Mouse (Mus musculus) bone marrow macrophage, adult 2 months (primary cell): ENCODE measurements around the gene Sbno2. TPM values are rescaled to one million over a fixed set of nuclear protein-coding genes. Genes with fewer than 3 reads are reported as not detected.

Experiments used
- H3K27ac ChIP-seq: 2 replicates; pipeline ENCODE4 v1.5.1; 2012; ENCODE audit warnings: low read depth, low read length; ENCODE audit not compliant: insufficient read depth
- H3K4me1 ChIP-seq: 2 replicates; pipeline ENCODE4 v1.6.1; 2012; ENCODE audit warnings: low read length; ENCODE audit not compliant: control insufficient read depth, insufficient read depth
- H3K4me3 ChIP-seq: 2 replicates; pipeline ENCODE4 v1.5.1; 2012; ENCODE audit warnings: mild to moderate bottlenecking, low read length, moderate library complexity; ENCODE audit not compliant: insufficient read depth
- CTCF ChIP-seq: IDR thresholded peaks from 2 replicates; pipeline ENCODE4 v1.5.1; 2012; ENCODE audit warnings: low read depth, mild to moderate bottlenecking, low read length, moderate library complexity
- POLR2A ChIP-seq: IDR thresholded peaks from 2 replicates; pipeline ENCODE4 v1.6.1; 2012; ENCODE audit warnings: mild to moderate bottlenecking, low read depth, low read length, borderline replicate concordance
- polyA plus RNA-seq: library from polyadenylated mRNA; stranded (reverse); fragments of >200 nt; gene quantifications from 2 replicates; pipeline ENCODE4 v1.2.4, GENCODE M21; 2012; ENCODE audit not compliant: missing spikeins, insufficient read depth, insufficient read length

The Sbno2 gene
- polyA plus RNA-seq, 1 experiment: 54.5 TPM

DNA sequence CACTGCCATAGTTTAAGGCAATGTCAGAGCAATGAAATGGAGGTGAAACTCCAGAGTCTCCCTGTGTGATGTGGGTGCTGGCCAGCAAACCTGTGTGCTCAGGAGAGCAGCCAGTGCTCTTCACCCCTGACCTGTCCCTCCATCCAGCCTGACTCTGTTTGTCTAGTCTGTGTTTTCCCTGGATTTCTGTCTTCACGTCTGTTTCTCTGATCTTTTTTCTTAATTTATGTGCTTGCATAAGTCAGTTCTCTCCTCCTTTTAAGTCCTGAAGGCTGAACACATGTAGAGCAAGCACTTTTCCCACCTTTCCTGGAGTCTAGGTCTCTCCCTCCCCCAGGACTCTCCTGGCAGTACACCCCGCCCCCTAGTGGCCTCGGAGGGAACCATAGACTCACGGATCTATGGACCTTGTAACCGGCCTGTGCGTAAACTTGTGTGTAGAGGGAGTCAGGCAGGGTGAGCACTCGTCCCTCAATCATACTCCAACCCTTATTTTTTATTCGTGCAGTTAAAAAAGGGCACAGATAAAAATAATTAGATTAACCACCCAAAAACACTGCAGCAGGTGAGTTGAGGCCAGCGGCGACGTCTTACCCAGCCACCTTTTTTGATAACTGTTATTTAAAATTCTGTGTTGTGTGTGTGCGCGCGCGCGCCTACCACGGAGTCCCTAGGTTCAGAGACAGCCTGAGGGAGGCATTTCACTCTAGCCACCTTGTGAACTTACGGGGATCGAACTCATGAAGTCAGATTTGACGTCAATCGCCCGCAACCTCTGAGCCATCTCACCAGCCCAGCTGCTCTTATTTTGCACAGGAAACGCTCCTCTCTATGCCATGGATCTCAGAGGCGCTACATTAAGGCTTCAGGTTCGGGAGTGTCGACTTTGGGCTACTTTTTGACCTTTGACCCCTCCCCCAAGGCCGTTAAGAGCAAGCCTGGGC lies 9.2 kb upstream of the Sbno2 start:
- Histone ChIP-seq H3K4me3 (peak overlapping the region; percentile 72), H3K27ac (peak overlapping the region; percentile 79), H3K4me1 (peaks cover 12% of the 10 kb centered on the region)
- TF ChIP-seq POLR2A (no peak), CTCF (peak; percentile 74)

DNA sequence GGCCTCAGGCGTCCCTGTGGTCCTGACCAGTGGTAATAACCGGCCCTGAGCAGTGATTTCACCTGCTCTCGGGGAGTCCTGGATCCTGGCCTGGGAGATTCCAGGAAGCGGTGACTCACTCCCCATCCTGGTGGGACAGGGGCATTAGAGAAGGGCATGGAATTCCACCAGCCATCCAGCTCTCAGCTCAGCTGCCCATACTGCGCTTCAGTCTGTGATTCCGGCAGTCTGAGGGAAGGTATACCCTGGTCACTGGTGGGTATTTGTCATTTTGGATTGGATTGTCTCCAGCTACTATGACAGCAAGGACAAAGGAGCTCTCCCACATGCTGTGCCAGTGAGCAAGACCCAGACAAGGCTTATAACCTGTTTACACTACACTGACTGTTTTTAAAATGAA lies 2.3 kb upstream of the Sbno2 start:
- TF ChIP-seq POLR2A (no peak), CTCF (no peak)
- no peak overlapping the region for H3K4me3 ChIP-seq
- H3K4me1 ChIP-seq: peaks cover 34% of the 10 kb centered on the region
- H3K27ac ChIP-seq: no peak overlapping the region

DNA sequence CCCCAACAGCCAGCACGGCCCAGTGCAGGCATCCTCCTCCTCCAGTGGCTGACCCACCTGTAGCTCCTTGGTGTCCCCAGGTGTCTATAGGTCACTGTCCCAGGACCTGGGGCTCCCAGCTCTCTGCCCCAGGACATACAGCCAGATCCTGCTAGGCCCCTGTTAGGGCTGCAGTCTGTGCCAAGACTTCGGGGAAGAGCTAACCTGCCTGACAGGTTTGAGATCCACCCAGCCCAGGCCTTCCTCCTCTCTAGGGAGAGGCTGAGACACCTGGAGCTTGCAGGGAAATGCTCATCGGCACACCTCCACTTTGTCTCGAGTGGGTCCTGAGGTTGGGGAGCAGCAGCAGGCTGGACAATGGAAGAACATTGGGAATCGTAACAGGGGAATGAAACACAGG lies 555 bp upstream of the Sbno2 start:
- Histone ChIP-seq H3K27ac (peak overlapping the region; percentile 66), H3K4me1 (peaks cover 42% of the 10 kb centered on the region), H3K4me3 (peak overlapping the region; percentile 52; the same call in 1 of the 2 replicates)
- TF ChIP-seq POLR2A: no peak
- TF ChIP-seq CTCF: no peak

DNA sequence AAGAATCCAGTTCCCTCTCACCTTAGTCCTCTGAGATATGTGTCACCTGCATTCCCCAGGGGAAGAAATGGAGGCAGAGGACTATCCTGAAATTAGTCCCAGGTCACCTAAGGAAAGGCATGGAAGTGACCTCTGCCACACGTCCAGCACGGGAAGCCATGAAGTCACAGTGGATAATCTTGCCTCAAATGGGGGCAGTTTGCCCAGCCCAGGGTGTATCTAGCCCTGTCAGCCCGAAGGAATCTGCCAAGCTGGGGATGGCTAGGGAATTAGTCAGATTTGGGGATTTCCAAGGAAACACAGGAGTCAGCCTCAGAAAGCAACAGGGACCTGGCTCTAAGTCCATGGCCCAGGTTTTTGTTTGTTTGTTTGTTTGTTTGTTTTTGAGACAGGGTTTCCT lies 1.2 kb downstream of the Sbno2 start:
- H3K27ac ChIP-seq: 0 out of 2 replicates have a peak overlapping the region, but pooled peaks have one; percentile 79
- H3K4me3 ChIP-seq: no peak overlapping the region
- peaks cover 59% of the 10 kb centered on the region for H3K4me1 ChIP-seq
- TF ChIP-seq POLR2A (no peak), CTCF (no peak)

DNA sequence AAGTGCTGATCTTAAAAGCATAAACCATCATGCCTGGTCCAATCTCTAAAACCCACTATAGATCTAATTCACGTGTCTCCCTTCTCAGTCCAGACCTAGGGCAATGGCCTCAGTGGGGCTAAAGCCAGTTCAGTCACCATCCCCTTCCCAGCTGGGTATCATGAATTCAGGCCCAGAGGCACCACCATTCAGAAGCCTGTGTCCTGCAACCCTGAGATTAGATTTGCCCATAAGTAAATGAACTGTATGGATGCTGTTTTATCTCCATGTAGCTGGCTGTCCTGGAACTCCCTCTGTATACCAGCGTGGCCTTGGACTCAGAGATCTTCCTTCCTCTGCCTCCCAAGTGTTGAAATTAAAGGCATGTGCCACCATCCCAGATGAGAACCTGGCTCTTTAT lies 2.3 kb downstream of the Sbno2 start:
- Histone ChIP-seq H3K4me3 (no peak overlapping the region), H3K27ac (peak overlapping the region; percentile 21; the same call in 1 of the 2 replicates), H3K4me1 (peaks cover 71% of the 10 kb centered on the region)
- TF ChIP-seq POLR2A: no peak
- no peak for TF ChIP-seq CTCF

DNA sequence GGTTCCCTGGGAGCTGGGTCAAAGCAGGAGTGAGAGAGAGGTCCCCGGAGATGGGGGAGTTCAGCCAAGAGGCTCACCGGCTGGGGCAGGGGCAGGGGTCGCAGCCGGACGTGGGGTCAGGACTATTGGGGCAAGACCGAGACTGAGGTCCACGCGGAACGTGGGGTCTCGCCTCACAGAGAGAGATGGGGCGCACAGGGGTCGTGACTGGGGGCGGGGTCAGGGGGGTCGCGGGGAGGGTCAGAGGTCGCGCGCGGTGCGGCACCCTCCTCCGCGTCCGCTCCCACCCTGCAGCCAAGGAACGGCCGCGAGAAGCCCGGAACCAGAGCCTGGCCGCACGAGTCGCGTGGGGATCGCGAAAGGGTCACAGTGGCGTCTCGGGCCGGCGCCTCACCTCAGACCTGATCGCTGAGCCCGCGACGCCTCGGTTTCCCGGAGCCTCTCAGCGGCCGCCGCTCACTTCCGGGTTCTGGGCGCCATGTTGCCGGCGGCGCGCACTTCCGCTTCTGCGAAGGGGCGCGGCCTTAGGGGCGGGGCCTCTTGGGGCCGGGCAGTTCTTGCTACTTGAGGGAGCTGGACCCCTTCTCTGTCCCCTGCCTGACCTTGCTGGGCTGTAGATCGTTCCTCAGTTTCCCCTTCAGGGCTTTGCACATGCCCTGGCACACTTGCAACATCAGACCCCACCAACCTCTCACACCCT lies 3.0 kb downstream of the Sbno2 start:
- peak overlapping the region; percentile 90 for H3K4me3 ChIP-seq
- no peak for TF ChIP-seq CTCF
- TF ChIP-seq POLR2A: no peak
- peaks cover 74% of the 10 kb centered on the region for H3K4me1 ChIP-seq
- H3K27ac ChIP-seq: peak overlapping the region; percentile 81

DNA sequence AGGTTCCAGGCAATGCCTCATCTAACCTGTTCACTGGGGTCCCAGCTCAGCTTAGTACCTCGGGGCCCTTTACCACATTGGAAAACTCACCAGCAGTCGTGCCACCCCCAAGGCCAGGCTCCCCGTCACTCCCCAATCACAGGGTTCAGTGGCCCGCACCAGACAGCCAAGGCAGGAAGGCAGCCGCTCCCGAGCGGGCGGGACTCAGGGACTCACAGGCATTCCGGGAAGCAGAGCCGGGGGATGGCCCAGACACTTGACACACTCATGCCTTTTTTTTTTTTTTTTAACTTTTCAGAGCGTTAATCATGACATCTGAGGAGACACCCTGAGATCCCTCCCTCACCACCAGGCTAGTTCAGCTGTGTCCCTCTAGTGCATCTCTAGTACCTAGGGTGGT lies 4.4 kb downstream of the Sbno2 start:
- TF ChIP-seq CTCF (no peak), POLR2A (no peak)
- no peak overlapping the region for H3K27ac ChIP-seq
- peak overlapping the region; percentile 90 for H3K4me3 ChIP-seq
- peaks cover 81% of the 10 kb centered on the region for H3K4me1 ChIP-seq

DNA sequence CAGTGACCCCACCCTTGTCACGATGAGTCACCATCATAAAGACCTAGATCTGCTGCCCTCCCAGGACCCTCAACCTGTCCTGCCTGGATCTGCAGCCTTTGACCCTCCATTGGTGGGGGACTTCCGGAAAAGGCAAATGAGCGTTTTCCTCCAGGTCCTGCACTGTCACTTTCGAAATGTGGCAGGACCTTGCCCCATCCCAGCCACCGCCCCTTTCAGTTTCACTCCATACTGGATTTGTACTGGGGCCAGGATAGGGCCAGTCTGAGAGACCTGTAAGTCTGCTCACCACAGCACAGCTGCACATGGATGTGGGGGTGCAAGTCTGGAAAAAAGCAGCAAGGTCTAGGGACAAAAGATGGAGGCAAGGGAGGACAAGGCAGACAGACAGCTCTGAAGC lies 6.7 kb downstream of the Sbno2 start:
- Histone ChIP-seq H3K4me3 (no peak overlapping the region), H3K27ac (no peak overlapping the region), H3K4me1 (peaks cover 74% of the 10 kb centered on the region)
- no peak for TF ChIP-seq POLR2A

DNA sequence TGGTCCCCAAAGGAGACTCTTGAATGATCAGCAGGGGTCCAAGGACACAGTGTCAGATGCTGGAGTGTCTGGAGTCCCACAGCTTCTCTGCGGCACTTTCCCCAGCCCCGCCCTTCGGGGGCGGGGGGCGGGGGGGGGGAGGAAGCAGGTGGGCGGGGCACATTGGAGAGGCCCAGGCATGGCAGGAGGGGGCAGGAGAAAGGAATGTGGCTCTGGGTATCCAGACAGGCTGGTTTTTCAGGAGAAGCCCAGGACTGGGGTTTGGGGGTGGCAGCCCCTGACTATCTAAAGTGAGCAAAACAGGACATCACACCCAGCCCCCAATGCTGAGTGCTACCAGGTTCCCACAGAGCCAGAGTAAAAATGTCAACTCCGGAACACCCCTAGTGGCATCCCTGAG lies 8.1 kb downstream of the Sbno2 start:
- H3K27ac ChIP-seq: no peak overlapping the region
- H3K4me1 ChIP-seq: peaks cover 64% of the 10 kb centered on the region
- H3K4me3 ChIP-seq: no peak overlapping the region
- TF ChIP-seq POLR2A: no peak

DNA sequence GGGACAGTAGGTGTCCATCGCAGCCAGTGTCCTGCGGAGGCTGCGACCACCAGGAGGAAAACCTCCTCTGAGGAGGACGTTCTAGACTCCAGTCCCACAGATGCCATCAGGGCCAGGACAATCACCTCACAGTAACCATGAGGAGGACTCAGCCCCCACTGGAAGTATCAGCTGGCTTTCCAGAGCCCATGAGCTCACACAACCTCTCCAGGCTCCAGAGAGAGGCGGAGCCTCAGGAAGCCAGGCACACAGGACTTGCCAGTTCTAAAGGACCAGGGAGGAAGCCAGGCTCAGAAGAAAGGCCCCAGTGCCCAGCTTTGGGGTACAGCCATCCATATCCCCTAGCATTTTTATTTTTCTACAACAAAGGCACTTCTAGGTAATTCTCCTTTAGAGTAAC lies 9.8 kb downstream of the Sbno2 start:
- Histone ChIP-seq H3K4me1 (peaks cover 54% of the 10 kb centered on the region), H3K27ac (no peak overlapping the region), H3K4me3 (no peak overlapping the region)
- TF ChIP-seq POLR2A (no peak), CTCF (no peak)

DNA sequence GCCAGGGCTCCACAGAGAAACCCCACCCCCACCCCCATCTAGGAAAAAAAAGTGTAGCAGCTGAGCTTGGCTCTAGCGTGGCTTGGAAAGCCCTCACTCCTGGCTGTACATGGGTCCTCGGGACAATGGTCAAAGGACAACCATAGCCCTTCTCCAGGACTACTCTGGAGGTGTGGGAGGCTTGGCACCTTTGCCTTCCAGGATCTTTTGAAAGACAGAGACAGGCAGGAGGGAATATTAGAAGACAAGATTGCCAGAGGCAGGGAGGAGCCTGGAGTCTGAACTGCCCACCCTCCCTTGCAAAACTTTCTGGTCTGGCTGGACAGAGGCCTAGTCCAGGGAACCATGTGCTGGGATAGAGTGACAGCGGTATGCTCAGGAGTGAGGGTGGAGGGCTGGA lies 10.7 kb downstream of the Sbno2 start:
- peaks cover 45% of the 10 kb centered on the region for H3K4me1 ChIP-seq
- no peak overlapping the region for H3K4me3 ChIP-seq
- TF ChIP-seq POLR2A: no peak
- no peak for TF ChIP-seq CTCF
- no peak overlapping the region for H3K27ac ChIP-seq
